Mouse (Mus musculus) ES-Bruce4 (cell line): ENCODE measurements around the gene Defa23. TPM values are rescaled to one million over a fixed set of nuclear protein-coding genes. Genes with fewer than 3 reads are reported as not detected.
"Not testable (repeated sequence)": the region's sequence is repeated elsewhere in the genome, so short reads cannot be mapped to it uniquely, and the experiment has no call there.

ENCODE experiments used
- H3K27ac ChIP-seq: 2 replicates; pipeline ENCODE4 v1.5.1; 2012; ENCODE audit warnings: low read length, inconsistent platforms; ENCODE audit not compliant: insufficient read depth
- H3K27me3 ChIP-seq: 2 replicates; pipeline ENCODE4 v1.6.1; 2012; ENCODE audit warnings: mild to moderate bottlenecking, low read length, inconsistent platforms; ENCODE audit not compliant: control insufficient read depth, poor library complexity, insufficient read depth, severe bottlenecking
- H3K36me3 ChIP-seq: 2 replicates; pipeline ENCODE4 v1.6.1; 2012; ENCODE audit warnings: inconsistent platforms, mild to moderate bottlenecking, low read length, moderate library complexity; ENCODE audit not compliant: control insufficient read depth, poor library complexity, insufficient read depth, severe bottlenecking
- H3K4me1 ChIP-seq: one replicate; pipeline ENCODE4 v1.8.1; 2011; ENCODE audit warnings: low read length; ENCODE audit not compliant: control insufficient read depth, insufficient read depth
- H3K4me3 ChIP-seq: 2 replicates; pipeline ENCODE4 v1.5.1; 2011; ENCODE audit warnings: low read depth, mild to moderate bottlenecking, low read length
- H3K9ac ChIP-seq: 2 replicates; pipeline ENCODE4 v1.6.1; 2012; ENCODE audit warnings: low read depth, mild to moderate bottlenecking, inconsistent platforms; ENCODE audit not compliant: poor library complexity, severe bottlenecking
- H3K9me3 ChIP-seq: replicated peaks from 2 replicates; pipeline ENCODE4 v1.6.1; 2012; ENCODE audit warnings: mild to moderate bottlenecking, low read length, inconsistent platforms; ENCODE audit not compliant: control insufficient read depth, poor library complexity, insufficient read depth, severe bottlenecking
- CTCF ChIP-seq: IDR thresholded peaks from one replicate; pipeline ENCODE4 v1.8.1; 2011; ENCODE audit warnings: low read depth, low read length
- EP300 ChIP-seq: IDR thresholded peaks from 2 replicates; pipeline ENCODE4 v1.6.1; 2011; ENCODE audit warnings: low read depth, low read length; ENCODE audit not compliant: insufficient read depth
- POLR2A ChIP-seq: IDR thresholded peaks from one replicate; pipeline ENCODE4 v1.8.1; 2011; ENCODE audit warnings: low read length; ENCODE audit not compliant: insufficient read depth
- polyA plus RNA-seq: library from polyadenylated mRNA; stranded (reverse); fragments of >200 nt; gene quantifications from 2 replicates; pipeline ENCODE4 v1.2.4, GENCODE M21; 2011; ENCODE audit warnings: low read depth; ENCODE audit not compliant: missing spikeins, insufficient read depth, insufficient read length

Gene Defa23
- polyA plus RNA-seq: not detected in 2 replicates

DNA sequence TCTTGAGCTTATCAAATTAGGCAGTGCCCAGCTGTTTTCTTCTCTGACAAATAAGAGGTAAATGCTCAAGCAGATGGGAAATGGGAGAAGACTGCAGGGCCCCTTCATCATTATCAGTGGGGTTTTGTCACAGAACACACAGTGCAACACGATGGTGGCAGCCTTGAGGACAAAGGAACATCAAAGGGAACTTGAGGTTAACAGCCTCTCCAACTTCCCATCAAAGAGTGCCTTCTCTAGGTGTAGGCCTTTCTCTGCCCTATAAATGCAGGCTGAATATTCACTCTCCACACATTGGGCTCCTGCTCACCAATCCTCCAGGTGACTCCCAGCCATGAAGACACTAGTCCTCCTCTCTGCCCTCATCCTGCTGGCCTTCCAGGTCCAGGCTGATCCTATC lies at the start of gene Defa23:
Defa23 (plus strand) TSS at position 301 of the 400 bp plus-strand sequence.
- H3K27ac ChIP-seq, H3K36me3 ChIP-seq, H3K4me3 ChIP-seq, H3K9ac ChIP-seq, H3K4me1 ChIP-seq, H3K27me3 ChIP-seq, H3K9me3 ChIP-seq: not testable (repeated sequence)

DNA sequence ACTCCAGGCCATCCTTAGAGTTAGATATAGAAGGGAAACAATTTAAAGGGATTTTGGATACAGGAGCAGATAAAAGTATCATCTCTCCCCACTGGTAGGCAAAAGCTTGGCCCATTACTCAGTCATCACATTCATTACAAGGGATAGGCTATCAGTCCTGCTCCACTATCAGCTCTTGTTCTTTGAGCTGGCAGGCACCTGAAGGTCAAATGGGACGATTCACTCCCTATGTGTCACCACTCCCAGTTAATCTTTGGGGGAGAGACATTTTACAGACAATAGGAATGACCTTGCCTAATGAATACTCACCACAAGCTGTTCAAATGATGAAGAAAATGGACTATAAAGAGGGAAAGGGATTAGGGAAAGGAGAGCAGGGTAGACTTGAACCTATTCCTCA lies 48.0 kb upstream of the Defa23 start:
- no peak overlapping the region for H3K9ac ChIP-seq
- H3K27me3 ChIP-seq: no peaks in the 10 kb centered on the region
- no peak overlapping the region for H3K27ac ChIP-seq
- TF ChIP-seq EP300 (no peak), CTCF (no peak), POLR2A (no peak)
- no peak overlapping the region for H3K4me3 ChIP-seq
- H3K4me1 ChIP-seq: no peaks in the 10 kb centered on the region
- H3K36me3 ChIP-seq: no peaks in the 10 kb centered on the region
- peaks cover 25% of the 10 kb centered on the region for H3K9me3 ChIP-seq

DNA sequence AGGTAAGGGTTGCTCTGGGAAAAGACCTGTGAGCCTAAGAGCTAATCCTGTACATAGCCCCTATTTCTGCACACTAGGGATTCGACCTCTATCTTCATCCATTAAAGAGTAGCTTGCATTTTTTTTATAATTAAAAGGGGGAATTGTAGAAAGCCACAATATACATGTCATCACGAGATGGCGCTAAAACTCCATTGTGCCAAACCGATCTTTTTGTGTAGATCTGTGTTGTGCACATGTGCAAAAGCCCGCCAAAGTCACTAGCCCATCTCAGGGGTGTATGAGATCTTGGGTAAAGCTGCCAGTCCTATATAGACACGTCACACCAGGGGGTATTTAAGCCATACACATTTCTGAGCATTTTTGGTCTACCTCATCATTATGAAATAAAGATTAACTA lies 46.3 kb upstream of the Defa23 start:
- H3K9ac ChIP-seq, H3K4me1 ChIP-seq, H3K27me3 ChIP-seq, H3K4me3 ChIP-seq, H3K36me3 ChIP-seq, H3K27ac ChIP-seq: not testable (repeated sequence)
- peaks cover 25% of the 10 kb centered on the region for H3K9me3 ChIP-seq

DNA sequence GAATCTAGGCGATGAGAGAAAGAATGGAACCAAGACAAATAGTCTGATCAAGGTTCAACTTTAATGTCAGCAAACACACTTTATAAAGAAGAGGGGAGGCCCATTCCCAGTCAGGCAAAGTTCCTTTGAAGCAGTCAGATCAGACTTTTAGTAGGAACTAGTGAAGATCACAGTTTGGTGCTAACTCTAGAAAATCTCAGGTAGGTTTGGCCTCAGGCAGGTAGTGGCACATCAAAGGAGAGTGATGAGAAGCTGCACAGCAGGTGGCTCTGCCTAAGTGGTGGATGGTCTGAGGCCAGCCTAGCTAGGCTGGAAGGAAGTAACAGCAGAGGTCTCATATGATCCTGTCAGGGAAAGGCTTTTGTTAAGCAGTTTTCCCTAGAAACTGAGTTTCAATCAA lies 44.3 kb upstream of the Defa23 start:
- H3K9ac ChIP-seq, H3K27ac ChIP-seq, H3K4me3 ChIP-seq, H3K4me1 ChIP-seq, H3K36me3 ChIP-seq, H3K27me3 ChIP-seq: not testable (repeated sequence)
- H3K9me3 ChIP-seq: peaks cover 13% of the 10 kb centered on the region

DNA sequence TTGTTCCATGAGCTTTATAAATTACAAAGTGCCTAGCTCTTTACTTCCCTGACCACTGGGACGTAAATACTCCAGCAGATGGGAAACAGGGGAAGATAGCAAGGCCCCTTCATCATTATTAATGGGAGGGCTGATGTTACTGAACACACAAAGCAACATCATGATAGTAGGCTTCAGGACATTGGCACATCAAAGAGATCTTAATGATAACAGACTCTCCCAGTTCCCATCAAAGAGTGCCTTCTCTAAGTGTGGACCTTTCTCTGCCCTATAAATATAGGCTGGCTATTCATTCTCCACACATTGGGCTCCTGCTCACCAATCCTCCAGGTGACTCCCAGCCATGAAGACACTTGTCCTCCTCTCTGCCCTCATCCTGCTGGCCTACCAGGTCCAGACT lies 29.6 kb upstream of the Defa23 start, which contains the start of gene Defa21:
Defa21 (plus strand) TSS at position 301 of the 400 bp plus-strand sequence.
- not testable (repeated sequence) for H3K4me3 ChIP-seq, H3K9me3 ChIP-seq, H3K27me3 ChIP-seq, H3K36me3 ChIP-seq, H3K27ac ChIP-seq, H3K4me1 ChIP-seq, H3K9ac ChIP-seq

DNA sequence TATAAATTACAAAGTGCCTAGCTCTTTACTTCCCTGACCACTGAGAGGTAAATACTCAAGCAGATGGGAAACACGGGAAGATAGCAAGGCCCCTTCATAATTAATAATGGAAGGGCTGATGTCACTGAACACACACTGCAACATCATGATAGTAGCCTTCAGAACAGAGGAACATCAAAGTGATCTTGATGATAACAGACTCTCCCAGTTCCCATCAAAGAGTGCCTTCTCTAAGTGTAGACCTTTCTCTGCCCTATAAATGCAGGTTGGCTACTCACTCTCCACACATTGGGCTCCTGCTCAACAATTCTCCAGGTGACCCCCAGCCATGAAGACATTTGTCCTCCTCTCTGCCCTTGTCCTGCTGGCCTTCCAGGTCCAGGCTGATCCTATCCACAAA lies 9.9 kb downstream of the Defa23 start, which contains the start of gene Defa35:
Defa35 (plus strand) TSS at position 301 of the 400 bp plus-strand sequence.
- not testable (repeated sequence) for H3K9ac ChIP-seq, H3K4me1 ChIP-seq, H3K27me3 ChIP-seq, H3K4me3 ChIP-seq, H3K27ac ChIP-seq, H3K9me3 ChIP-seq, H3K36me3 ChIP-seq

DNA sequence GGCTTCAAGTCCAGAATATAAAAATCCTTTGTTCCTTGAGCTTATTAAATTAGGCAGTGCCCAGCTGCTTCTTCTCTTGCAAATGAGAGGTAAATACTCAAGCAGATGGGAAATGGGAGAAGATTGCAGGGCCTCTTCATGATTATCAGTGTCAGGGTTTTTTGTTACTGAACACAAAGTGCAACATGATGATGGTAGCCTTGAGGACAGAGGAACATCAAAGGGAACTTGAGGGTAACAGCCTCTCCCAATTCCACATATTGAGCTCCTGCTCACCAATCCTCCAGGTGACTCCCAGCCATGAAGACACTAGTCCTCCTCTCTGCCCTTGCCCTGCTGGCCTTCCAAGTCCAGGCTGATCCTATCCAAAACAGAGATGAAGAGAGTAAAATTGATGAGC lies 29.3 kb downstream of the Defa23 start, which contains the start of gene Defa25:
Defa25 (plus strand) TSS at position 301 of the 400 bp plus-strand sequence.
- not testable (repeated sequence) for H3K27me3 ChIP-seq, H3K9me3 ChIP-seq, H3K36me3 ChIP-seq, H3K9ac ChIP-seq, H3K4me1 ChIP-seq, H3K27ac ChIP-seq, H3K4me3 ChIP-seq
